Mouse (Mus musculus): ENCODE results near the gene Maml2.

Gene Maml2

DNA sequence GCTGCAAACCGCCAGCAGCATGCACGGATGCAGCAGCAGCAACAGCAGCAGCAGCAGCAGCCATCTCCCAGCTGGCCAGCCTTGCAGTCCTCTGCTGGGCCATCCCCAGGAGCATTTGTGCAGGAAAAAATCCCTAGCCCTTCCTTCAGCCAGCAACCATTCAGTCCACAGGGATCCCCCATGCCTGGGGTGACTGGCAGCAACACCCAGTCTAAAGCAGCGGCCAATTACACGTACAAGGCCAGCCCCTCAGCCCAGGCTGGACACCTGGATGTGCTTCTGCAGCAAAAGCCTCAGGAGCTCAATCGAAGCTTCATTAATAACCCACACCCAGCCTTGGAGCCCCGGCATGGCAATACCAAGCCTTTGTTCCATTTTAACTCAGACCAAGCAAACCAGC is 323.0 kb downstream of the Maml2 start:
- DNase-seq (ENCODE audit: low read depth, low spot score), result no peak
- Histone ChIP-seq H3K36me3 (ENCODE audit: control insufficient read depth, insufficient read depth, low read length, poor library complexity, severe bottlenecking) (0 out of 2 replicates have a peak, but pooled peaks cover 1% of the 10 kb centered on the region), H3K27me3 (ENCODE audit: control insufficient read depth, insufficient read depth, low read length, poor library complexity, severe bottlenecking) (no peaks in the 10 kb centered on the region)

DNA sequence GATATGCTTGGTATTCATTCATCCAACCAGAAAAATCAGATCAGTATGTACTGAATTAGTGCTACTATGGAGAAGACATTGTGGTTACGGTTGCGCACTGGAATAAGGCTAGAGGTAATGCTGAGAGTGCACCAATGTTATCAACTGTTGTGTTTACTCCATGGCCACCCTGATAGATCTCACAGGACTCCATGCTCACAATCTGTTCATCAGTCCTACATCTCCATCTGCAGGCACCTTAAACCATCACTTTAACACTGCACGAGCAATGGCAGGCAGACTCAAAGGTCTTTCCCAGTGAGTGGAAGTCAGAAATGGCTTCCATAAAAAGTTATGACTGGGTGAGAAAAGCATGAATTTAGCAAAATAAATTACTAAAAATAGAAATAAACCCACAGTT is 324.2 kb downstream of the Maml2 start:
- H3K27me3 ChIP-seq (ENCODE audit: control insufficient read depth, insufficient read depth, low read length, poor library complexity, severe bottlenecking), result no peaks in the 10 kb centered on the region
- peak; percentile 32 for DNase-seq (ENCODE audit: low read depth, low spot score)
- 0 out of 2 replicates have a peak, but pooled peaks cover 1% of the 10 kb centered on the region for H3K36me3 ChIP-seq (ENCODE audit: control insufficient read depth, insufficient read depth, low read length, poor library complexity, severe bottlenecking)

DNA sequence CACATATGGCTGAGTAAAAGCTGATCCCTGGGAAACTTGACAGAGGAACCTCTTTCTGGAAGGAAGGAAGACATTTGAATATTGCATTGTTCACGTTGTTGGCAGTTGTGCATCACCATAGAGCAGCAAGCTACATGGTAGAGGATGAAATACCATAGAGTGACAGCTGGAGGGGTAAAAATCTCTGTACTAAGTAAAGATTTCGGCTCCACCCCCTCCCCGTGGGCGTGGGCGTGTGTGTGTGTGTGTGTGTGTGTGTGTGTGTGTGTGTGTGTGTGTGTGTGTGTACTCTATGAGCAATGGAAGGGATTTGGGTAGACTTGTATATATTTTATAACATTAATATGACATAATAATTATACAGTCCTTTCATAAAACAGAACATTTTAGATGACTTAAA is 324.7 kb downstream of the Maml2 start:
- Histone ChIP-seq H3K36me3 (ENCODE audit: control insufficient read depth, insufficient read depth, low read length, poor library complexity, severe bottlenecking) (0 out of 2 replicates have a peak, but pooled peaks cover 1% of the 10 kb centered on the region), H3K27me3 (ENCODE audit: control insufficient read depth, insufficient read depth, low read length, poor library complexity, severe bottlenecking) (no peaks in the 10 kb centered on the region)
- no peak for DNase-seq (ENCODE audit: low read depth, low spot score)

DNA sequence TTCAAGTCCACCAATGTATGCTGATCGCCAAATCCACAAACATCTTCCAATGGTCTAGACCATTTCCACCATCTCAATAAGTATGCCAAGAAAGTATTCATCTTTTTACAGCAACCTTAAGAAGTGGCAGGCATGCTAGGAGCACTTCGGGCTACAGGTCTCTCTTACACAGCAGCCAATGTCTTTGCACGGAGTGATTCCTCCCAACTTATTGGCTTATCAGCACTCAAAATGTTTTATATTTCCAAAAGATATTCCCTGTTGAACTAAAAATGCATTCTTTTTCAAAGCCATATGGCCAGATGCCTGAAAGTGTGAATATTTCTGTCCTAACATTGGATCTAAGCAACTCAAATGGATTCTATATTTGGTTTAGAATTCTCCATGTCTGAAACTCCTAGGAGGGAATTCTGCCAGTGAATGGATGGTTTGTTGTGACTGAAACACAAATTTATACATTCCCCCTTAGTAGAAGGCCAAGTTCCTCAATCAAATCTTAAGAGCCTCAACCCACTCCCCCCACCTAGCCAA is 326.2 kb downstream of the Maml2 start:
- no peak for DNase-seq (ENCODE audit: low read depth, low spot score)
- no peaks in the 10 kb centered on the region for H3K27me3 ChIP-seq (ENCODE audit: control insufficient read depth, insufficient read depth, low read length, poor library complexity, severe bottlenecking)
- H3K36me3 ChIP-seq (ENCODE audit: control insufficient read depth, insufficient read depth, low read length, poor library complexity, severe bottlenecking), result 0 out of 2 replicates have a peak, but pooled peaks cover 1% of the 10 kb centered on the region

DNA sequence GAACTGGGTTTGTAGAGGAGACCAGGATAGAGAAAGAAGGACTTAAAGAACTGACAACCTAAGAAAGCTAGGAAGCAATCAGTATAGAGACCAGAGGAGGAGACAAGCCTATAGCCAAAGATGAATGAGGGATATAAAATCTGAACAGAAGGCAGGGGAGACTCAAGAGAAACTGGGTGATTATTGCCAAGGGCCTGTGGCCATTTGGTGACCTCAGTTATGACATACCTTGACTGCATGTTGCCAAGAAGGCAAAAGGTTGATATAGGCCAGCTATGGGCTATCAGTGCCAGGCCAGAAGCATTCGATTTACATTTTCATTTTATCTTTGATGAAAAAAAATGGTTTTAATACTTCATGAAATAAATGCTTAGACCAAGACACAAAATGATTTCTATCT is 327.0 kb downstream of the Maml2 start:
- Histone ChIP-seq H3K36me3 (ENCODE audit: control insufficient read depth, insufficient read depth, low read length, poor library complexity, severe bottlenecking) (0 out of 2 replicates have a peak, but pooled peaks cover 1% of the 10 kb centered on the region), H3K27me3 (ENCODE audit: control insufficient read depth, insufficient read depth, low read length, poor library complexity, severe bottlenecking) (no peaks in the 10 kb centered on the region)
- no peak for DNase-seq (ENCODE audit: low read depth, low spot score)

DNA sequence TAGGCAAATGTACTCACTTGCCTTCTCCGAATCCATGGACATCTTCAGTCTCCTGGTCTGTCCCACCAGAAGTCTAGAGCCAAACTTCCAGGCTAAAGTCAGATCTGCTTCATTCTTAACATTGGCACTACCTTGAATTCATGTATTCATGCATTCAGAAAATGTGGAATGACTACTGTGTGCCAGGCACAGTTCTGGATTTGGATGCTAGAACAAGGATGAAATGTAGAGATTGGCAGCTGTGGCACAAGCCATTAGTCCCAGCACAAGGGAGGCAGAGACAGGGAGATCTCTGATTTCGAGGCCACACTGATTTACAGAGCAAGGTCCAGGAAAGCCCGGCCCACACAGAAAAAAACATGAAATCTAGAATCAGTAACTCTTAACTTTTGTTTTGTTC is 327.5 kb downstream of the Maml2 start:
- DNase-seq (ENCODE audit: low read depth, low spot score), result no peak
- H3K27me3 ChIP-seq (ENCODE audit: control insufficient read depth, insufficient read depth, low read length, poor library complexity, severe bottlenecking), result no peaks in the 10 kb centered on the region
- H3K36me3 ChIP-seq (ENCODE audit: control insufficient read depth, insufficient read depth, low read length, poor library complexity, severe bottlenecking), result 0 out of 2 replicates have a peak, but pooled peaks cover 1% of the 10 kb centered on the region

DNA sequence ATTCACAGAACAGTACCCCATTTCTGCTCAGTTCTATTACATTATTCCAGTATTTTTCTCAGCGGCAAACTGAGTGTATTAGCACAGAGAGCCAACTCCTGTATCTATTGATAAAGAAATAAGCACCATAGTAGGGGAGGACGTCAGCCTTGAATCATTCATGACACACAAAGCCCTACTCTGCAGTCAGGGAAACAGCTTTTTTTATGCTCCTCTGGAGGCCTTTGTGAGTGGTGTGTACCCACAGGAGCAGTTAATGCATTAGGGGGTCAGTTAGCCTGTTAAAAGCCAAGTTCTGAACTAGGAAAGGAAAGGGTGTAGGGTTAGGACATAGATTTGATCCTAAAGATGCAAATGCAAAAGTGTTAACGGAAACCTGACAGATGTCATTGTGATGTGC is 328.7 kb downstream of the Maml2 start:
- 0 out of 2 replicates have a peak, but pooled peaks cover 1% of the 10 kb centered on the region for H3K36me3 ChIP-seq (ENCODE audit: control insufficient read depth, insufficient read depth, low read length, poor library complexity, severe bottlenecking)
- no peak for DNase-seq (ENCODE audit: low read depth, low spot score)
- H3K27me3 ChIP-seq (ENCODE audit: control insufficient read depth, insufficient read depth, low read length, poor library complexity, severe bottlenecking), result no peaks in the 10 kb centered on the region

DNA sequence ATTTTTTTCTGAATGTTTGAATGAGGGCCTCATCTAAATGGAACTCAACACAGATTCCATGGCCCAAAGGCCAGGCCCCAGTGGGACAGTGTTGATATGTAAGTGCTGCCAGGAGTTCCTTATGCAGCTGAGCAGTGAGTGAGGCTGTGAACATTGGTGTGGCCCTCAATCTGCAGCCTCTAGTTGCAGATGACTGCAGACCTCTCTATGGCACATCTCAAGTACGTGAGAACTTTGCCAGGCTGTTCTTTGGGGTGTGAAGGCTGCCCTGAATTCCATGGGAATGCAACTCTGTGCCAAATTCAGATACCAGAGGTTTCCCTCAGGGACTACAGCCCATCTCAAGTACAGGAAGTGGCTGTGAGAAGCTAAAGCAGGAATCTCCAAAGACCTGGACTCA is 335.6 kb downstream of the Maml2 start:
- Histone ChIP-seq H3K36me3 (ENCODE audit: control insufficient read depth, insufficient read depth, low read length, poor library complexity, severe bottlenecking) (no peaks in the 10 kb centered on the region), H3K27me3 (ENCODE audit: control insufficient read depth, insufficient read depth, low read length, poor library complexity, severe bottlenecking) (no peaks in the 10 kb centered on the region)
- DNase-seq (ENCODE audit: low read depth, low spot score), result no peak

DNA sequence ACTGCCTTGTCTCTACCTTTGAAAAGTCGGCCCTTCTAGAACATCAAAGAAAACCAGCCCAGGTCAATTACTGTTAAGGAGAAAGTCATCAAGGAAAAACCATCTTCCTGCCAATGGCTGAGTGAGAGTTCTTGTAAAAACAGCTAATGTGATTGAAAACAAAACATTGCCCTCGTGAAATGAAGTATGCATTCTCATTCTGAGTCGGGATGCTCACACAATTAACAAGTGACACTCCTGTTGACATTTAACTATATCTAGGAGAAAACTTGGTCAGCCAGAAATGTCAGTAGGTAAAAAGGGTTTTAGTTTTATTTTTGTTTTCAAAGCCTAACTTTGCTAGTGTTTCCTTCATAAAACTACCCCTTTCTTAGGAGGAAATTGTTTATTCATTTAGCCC is 341.9 kb downstream of the Maml2 start:
- Histone ChIP-seq H3K36me3 (ENCODE audit: control insufficient read depth, insufficient read depth, low read length, poor library complexity, severe bottlenecking) (no peaks in the 10 kb centered on the region; the same call in 1 of the 2 replicates), H3K27me3 (ENCODE audit: control insufficient read depth, insufficient read depth, low read length, poor library complexity, severe bottlenecking) (no peaks in the 10 kb centered on the region)
- no peak for DNase-seq (ENCODE audit: low read depth, low spot score)

DNA sequence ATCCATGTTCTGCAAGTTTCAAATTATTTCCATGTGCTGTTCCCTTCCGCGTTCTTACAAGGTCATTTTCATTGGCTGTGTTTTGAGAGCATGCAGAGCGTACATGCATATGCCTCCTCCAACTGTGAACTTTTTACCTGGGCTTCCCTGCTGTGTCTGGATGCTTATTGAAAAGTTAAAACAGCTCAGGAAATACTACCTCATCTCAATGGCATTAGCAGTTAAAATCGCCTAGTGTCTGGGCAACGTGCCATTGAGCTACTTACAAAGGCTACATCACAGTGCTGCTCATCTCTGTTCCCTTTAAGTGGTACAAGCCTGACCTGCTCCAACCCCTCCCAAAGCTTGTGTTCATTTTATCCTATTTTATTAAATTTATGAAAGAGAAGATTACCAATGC is 347.4 kb downstream of the Maml2 start:
- H3K27me3 ChIP-seq (ENCODE audit: control insufficient read depth, insufficient read depth, low read length, poor library complexity, severe bottlenecking), result no peaks in the 10 kb centered on the region
- no peak for DNase-seq (ENCODE audit: low read depth, low spot score)

DNA sequence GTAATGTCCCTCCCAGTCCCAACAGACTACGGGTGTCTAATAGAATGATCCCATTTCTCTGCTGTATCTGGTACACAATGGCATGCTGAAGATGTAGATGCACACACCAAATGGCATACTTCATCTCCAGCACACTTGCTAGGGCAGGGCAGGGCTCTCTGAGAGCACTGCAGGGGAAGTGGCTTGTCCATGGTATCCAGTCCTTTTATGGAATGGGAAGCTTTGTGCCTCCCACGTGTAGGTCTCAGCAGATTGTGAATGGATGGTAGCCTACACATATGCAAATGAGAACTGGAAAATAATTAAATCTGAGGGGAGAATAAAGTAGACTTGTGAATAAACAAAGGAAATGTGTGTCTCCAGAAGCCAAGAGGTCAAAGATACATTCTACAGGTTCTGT is 353.3 kb downstream of the Maml2 start:
- no peaks in the 10 kb centered on the region for H3K27me3 ChIP-seq (ENCODE audit: control insufficient read depth, insufficient read depth, low read length, poor library complexity, severe bottlenecking)
- no peaks in the 10 kb centered on the region for H3K36me3 ChIP-seq (ENCODE audit: control insufficient read depth, insufficient read depth, low read length, poor library complexity, severe bottlenecking)
- DNase-seq (ENCODE audit: low read depth, low spot score), result no peak

More for the DNA sequence above, 347.4 kb downstream of the Maml2 start:
- H3K36me3 ChIP-seq (ENCODE audit: control insufficient read depth, insufficient read depth, low read length, poor library complexity, severe bottlenecking), result no peaks in the 10 kb centered on the region; the same call in 1 of the 2 replicates

DNA sequence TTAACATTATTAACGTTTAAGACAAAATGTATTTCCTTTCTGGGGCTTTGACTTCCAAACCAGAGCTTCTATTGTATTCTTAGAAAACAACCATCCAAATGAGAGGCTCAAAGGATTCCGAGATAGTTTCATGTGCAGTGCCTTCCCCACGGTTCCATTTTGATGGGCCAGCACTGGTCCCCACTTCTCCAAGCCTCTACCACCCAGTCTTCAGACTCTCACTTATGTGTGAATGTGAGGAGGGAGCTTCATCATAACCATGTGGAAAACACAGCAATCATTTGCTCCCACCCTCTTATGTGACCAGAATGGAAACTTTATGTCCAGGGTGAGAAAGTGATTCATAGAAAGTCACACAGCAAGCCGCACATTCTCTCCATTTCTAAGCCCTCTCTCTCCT is 354.1 kb downstream of the Maml2 start:
- H3K36me3 ChIP-seq (ENCODE audit: control insufficient read depth, insufficient read depth, low read length, poor library complexity, severe bottlenecking), result no peaks in the 10 kb centered on the region
- no peaks in the 10 kb centered on the region for H3K27me3 ChIP-seq (ENCODE audit: control insufficient read depth, insufficient read depth, low read length, poor library complexity, severe bottlenecking)
- no peak for DNase-seq (ENCODE audit: low read depth, low spot score)

DNA sequence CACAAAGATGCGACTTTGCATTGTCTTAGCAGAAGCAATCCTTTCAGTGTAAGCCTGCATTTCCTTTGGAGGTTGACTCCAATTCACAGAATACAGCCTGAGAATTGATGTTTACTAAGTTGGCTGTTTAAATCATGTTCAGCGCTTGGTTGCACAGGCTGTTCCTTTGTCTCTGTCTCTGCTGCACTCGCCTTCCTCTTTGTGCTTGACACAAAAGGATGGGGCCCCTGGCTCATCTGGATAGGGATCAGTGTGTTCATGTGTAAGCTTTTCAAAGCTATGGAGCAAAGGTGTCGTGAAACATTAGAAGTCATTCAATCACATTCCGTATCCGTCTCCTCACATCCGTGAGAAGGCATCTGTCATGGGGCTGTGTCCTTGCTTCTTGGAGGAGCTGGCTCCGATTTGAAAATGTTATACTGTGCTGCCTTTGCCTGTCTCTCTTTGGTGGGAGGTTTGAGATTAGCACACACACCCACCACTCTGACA is 354.7 kb downstream of the Maml2 start:
- DNase-seq (ENCODE audit: low read depth, low spot score), result no peak
- Histone ChIP-seq H3K36me3 (ENCODE audit: control insufficient read depth, insufficient read depth, low read length, poor library complexity, severe bottlenecking) (no peaks in the 10 kb centered on the region), H3K27me3 (ENCODE audit: control insufficient read depth, insufficient read depth, low read length, poor library complexity, severe bottlenecking) (no peaks in the 10 kb centered on the region)

DNA sequence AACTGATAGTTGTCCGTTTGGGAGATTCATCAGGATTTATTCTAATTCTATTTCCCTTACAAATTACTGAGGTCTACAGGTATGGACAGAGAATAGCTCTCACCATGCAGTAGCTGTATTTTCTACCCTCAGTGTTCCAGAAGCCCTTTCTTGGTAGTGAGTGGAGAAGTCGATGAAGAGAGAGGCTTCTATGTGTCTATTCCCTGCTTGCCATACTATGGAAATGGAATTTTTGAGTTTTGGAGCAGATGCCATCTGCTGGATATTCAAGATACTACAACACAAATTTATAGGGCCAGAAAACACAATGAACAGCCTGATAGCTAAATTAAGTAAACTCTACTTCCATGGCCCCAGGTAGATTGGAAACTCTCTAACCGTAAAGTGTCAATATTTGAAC is 355.2 kb downstream of the Maml2 start:
- H3K27me3 ChIP-seq (ENCODE audit: control insufficient read depth, insufficient read depth, low read length, poor library complexity, severe bottlenecking), result no peaks in the 10 kb centered on the region
- DNase-seq (ENCODE audit: low read depth, low spot score), result peak; percentile 48

DNA sequence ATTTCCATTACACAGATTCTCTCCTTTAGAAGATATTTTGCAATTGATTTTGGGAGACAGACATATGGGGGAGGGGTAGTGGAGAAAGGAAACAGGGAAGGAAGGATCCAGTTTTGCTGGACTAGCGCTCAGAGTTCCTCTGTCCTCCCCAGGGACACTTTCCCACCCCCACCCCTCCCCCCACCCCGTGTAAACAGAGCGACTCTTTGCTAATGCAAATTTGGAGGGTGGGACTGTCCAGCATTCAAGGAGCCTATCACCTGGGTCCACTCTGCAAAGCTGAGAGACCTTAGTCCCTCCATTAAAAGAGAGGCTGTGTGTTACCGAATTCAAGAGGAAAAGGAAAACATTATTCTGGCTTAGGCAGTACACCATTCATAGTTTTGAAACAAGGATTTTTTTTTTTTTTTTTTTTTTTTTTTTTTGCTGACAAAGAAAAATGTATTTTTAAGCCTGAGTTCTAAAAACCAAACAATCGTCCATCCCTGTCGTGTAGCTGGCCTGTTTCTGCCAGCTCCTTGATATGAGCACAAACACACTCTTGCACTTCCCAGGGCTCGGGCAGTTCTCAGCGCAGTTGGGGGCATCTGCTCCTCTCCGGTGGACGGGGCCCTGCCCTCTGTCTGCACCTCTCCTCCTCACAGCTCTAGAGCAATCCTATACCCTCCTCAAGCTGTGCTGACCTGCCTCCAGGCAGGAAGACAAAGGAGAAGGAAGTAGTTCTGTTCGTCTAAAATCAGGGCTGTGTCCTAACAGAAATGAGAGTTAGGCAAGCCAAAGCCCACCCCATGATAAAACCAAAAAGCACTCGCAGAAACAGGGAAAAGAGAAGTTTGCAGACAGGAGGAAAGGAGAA is 364.2 kb downstream of the Maml2 start:
- DNase-seq (ENCODE audit: low read depth, low spot score), result peak; percentile 23
- no peaks in the 10 kb centered on the region for H3K27me3 ChIP-seq (ENCODE audit: control insufficient read depth, insufficient read depth, low read length, poor library complexity, severe bottlenecking)

More for the DNA sequence above, 355.2 kb downstream of the Maml2 start:
- H3K36me3 ChIP-seq (ENCODE audit: control insufficient read depth, insufficient read depth, low read length, poor library complexity, severe bottlenecking), result no peaks in the 10 kb centered on the region

More for the DNA sequence above, 364.2 kb downstream of the Maml2 start:
- H3K36me3 ChIP-seq (ENCODE audit: control insufficient read depth, insufficient read depth, low read length, poor library complexity, severe bottlenecking), result no peaks in the 10 kb centered on the region; the same call in 1 of the 2 replicates

Measured in splenic B cell, adult 2 months (primary cell).